Mouse (Mus musculus): Measurements from ENCODE around the gene Olfr155.

Gene Olfr155

DNA sequence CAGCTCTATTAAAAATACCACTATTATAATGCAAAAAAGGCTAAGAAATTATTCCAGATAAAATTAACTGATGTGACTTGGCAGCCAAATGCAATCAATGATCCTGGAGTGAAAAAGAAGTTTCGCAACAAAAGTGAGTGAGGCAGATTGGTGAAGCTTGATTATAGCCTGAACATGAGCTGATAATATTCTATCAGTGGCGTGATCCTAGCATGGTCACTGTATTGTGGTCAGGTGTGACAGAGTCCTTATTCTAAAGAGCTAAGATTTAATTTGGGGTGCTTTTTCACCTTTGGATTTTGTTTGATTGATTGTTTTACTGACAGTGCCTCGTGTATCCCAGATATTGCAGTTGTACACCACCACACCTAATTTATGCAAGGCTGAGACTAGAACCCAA is 39.9 kb downstream of the Olfr155 start:
- intact Hi-C loops (cut with DNase I) = no loop called here

- intact Hi-C loops (cut with DNase I) = no loop called here
Measured at GRCm38 (mm10) chr4:43897209-43897608, 45.8 kb downstream of the Olfr155 start.

DNA sequence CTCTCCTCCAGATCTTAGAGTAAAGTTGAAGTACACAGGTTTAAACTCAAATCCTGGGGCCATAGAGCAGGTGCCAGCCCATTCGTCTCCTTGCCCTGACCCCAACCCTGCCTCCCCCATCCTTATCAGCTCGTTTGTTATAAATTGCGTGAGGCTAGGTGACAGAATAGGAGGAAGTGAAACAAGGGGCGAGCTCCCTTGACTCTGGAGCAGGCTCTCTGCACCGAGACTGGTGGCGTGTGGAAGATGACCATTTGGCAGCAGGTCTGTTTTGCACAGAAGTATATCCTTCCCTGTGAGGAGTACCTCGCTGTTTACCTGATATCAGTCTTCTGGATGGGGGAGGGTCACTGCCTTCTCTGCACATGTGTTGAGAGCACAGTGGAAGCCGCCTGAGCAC is 47.8 kb downstream of the Olfr155 start:
- intact Hi-C loops (cut with DNase I) = no loop called here

DNA sequence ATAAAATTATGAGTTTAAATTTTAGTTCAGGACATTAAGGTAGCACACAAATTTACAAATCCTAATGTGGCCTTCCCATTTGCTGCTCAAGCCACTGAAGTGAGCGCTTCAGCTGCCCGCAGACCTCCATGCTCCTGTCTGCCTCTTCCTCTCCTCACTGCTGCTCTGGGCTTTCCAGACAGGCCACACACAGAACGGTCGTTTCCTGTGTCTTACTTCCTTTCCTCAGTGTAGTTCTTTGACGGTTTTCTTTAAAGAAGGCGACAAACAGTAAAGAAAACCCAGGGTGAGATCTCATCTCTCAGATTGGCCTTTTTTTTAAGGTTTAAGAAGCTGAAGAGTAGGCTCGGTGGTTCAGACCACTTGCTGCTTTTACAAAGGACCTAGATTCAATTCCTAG is 52.3 kb downstream of the Olfr155 start:
- intact Hi-C loops (cut with DNase I) = no loop called here

DNA sequence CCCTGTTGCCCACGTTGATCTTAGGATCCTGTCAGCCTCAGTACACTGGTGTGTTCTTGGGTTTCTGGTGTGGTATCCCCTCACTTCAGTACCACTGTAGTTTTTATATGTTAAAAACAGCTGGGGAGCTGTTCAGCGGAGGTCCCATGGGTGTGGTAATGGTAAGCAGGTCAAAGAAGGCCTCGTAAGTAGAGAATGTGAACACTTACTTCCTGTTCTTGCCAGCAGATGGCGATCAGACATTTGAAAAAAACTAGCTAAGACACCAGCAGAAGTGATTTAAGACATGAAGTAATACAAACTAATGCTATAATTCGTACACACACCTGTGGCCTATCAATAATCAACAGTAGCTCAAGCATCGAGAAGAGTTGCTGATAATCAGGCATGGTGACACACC is 55.1 kb downstream of the Olfr155 start:
- intact Hi-C loops (cut with DNase I) = loop anchor here (5.0 kb wide), 1 partner anchor 76 kb away; the partner anchor contains the start of gene Ccin

Measured in adrenal gland (tissue).